Mouse (Mus musculus): ENCODE data around the gene Eci1. TPM values are rescaled to one million over a fixed set of nuclear protein-coding genes. Genes with fewer than 3 reads are reported as not detected.

Eci1 gene
- polyA plus RNA-seq, 1 experiment from 2014 or later = 263 TPM

GRCm38 (mm10) chr17:24472512-24472911 is 46.1 kb downstream of the Eci1 start:
- no peaks in the 10 kb centered on the region for H3K27me3 ChIP-seq (ENCODE audit: control insufficient read depth, insufficient read depth, low read length)
- H3K27ac ChIP-seq (replicated peaks) = peak overlapping the region; percentile 75
- H3K4me2 ChIP-seq (replicated peaks; ENCODE audit: low read depth) = 0 out of 2 replicates have a peak overlapping the region, but pooled peaks have one; percentile 8
- DNase-seq (ENCODE audit: low spot score) (peak; percentile 74), ATAC-seq (ENCODE audit: low FRiP score, low TSS enrichment) (no peak)
- H3K4me3 ChIP-seq (ENCODE audit: low read depth, low read length) = no peak overlapping the region
- H3K9me3 ChIP-seq (ENCODE audit: control insufficient read depth, low read length) = no peaks in the 10 kb centered on the region
- peaks cover 23% of the 10 kb centered on the region for H3K36me3 ChIP-seq (ENCODE audit: control insufficient read depth, insufficient read depth, low read length)
- 54% methylated on average over 4 of the region's 4 CpGs for WGBS
- no peak overlapping the region for H3K9ac ChIP-seq (ENCODE audit: low read length)
- H3K4me1 ChIP-seq (replicated peaks; ENCODE audit: control insufficient read depth, insufficient read depth) = 0 out of 2 replicates have a peak, but pooled peaks cover 6% of the 10 kb centered on the region
- TF ChIP-seq CTCF (IDR thresholded peaks at IDR 0.05; ENCODE audit: low read depth) (no peak), EP300 (optimal IDR thresholded peaks at IDR 0.05) (no peak)

- no peak within 1 kb of the TSS for H3K9ac ChIP-seq (ENCODE audit: low read length)
- ATAC-seq (ENCODE audit: low FRiP score, low TSS enrichment) = no peak
- peaks cover 23% of the 10 kb centered on the region for H3K36me3 ChIP-seq (ENCODE audit: control insufficient read depth, insufficient read depth, low read length)
- DNase-seq (ENCODE audit: low spot score) = no peak
- H3K4me1 ChIP-seq (replicated peaks; ENCODE audit: control insufficient read depth, insufficient read depth) = peaks cover 11% of the 10 kb centered on the region; the same call in 1 of the 2 replicates
- 83% methylated on average over 6 of the region's 6 CpGs for WGBS
- H3K4me2 ChIP-seq (replicated peaks; ENCODE audit: low read depth) = 0 out of 2 replicates have a peak within 1 kb of the TSS, but pooled peaks have one; percentile 8
- H3K9me3 ChIP-seq (ENCODE audit: control insufficient read depth, low read length) = no peaks in the 10 kb centered on the region
- TF ChIP-seq EP300 (optimal IDR thresholded peaks at IDR 0.05) (no peak), CTCF (IDR thresholded peaks at IDR 0.05; ENCODE audit: low read depth) (no peak)
- no peaks in the 10 kb centered on the region for H3K27me3 ChIP-seq (ENCODE audit: control insufficient read depth, insufficient read depth, low read length)
- no peak within 1 kb of the TSS for H3K4me3 ChIP-seq (ENCODE audit: low read depth, low read length)
- peak within 1 kb of the TSS; percentile 75 for H3K27ac ChIP-seq (replicated peaks)
Measured at GRCm38 (mm10) chr17:24473612-24474275, 47.3 kb downstream of the Eci1 start, which contains the start of gene Bricd5. TSS of gene Bricd5 (plus strand) at chr17:24473884.

GRCm38 (mm10) chr17:24474557-24474956 is 48.1 kb downstream of the Eci1 start:
- no peaks in the 10 kb centered on the region for H3K27me3 ChIP-seq (ENCODE audit: control insufficient read depth, insufficient read depth, low read length)
- peaks cover 23% of the 10 kb centered on the region for H3K36me3 ChIP-seq (ENCODE audit: control insufficient read depth, insufficient read depth, low read length)
- WGBS = 81% methylated on average over 5 of the region's 5 CpGs
- H3K4me3 ChIP-seq (ENCODE audit: low read depth, low read length) = no peak overlapping the region
- peaks cover 11% of the 10 kb centered on the region; the same call in 1 of the 2 replicates for H3K4me1 ChIP-seq (replicated peaks; ENCODE audit: control insufficient read depth, insufficient read depth)
- H3K4me2 ChIP-seq (replicated peaks; ENCODE audit: low read depth) = no peak overlapping the region
- TF ChIP-seq CTCF (IDR thresholded peaks at IDR 0.05; ENCODE audit: low read depth) (no peak), EP300 (optimal IDR thresholded peaks at IDR 0.05) (no peak)
- H3K9ac ChIP-seq (ENCODE audit: low read length) = no peak overlapping the region
- DNase-seq (ENCODE audit: low spot score) (no peak), ATAC-seq (ENCODE audit: low FRiP score, low TSS enrichment) (no peak)
- H3K27ac ChIP-seq (replicated peaks) = no peak overlapping the region; the same call in 1 of the 2 replicates
- H3K9me3 ChIP-seq (ENCODE audit: control insufficient read depth, low read length) = no peaks in the 10 kb centered on the region

GRCm38 (mm10) chr17:24475586-24475985 is 49.1 kb downstream of the Eci1 start:
- 91% methylated on average over 6 of the region's 6 CpGs for WGBS
- Histone ChIP-seq H3K9me3 (ENCODE audit: control insufficient read depth, low read length) (no peaks in the 10 kb centered on the region), H3K27me3 (ENCODE audit: control insufficient read depth, insufficient read depth, low read length) (no peaks in the 10 kb centered on the region), H3K4me1 (replicated peaks; ENCODE audit: control insufficient read depth, insufficient read depth) (peaks cover 11% of the 10 kb centered on the region; the same call in 1 of the 2 replicates), H3K4me2 (replicated peaks; ENCODE audit: low read depth) (no peak overlapping the region), H3K4me3 (ENCODE audit: low read depth, low read length) (no peak overlapping the region), H3K9ac (ENCODE audit: low read length) (no peak overlapping the region), H3K27ac (replicated peaks) (no peak overlapping the region), H3K36me3 (ENCODE audit: control insufficient read depth, insufficient read depth, low read length) (peaks cover 23% of the 10 kb centered on the region)
- ATAC-seq (ENCODE audit: low FRiP score, low TSS enrichment) (no peak), DNase-seq (ENCODE audit: low spot score) (no peak)
- no peak for TF ChIP-seq CTCF (IDR thresholded peaks at IDR 0.05; ENCODE audit: low read depth)
- TF ChIP-seq EP300 (optimal IDR thresholded peaks at IDR 0.05) = no peak

GRCm38 (mm10) chr17:24476022-24476776 is 49.8 kb downstream of the Eci1 start:
- Histone ChIP-seq H3K36me3 (ENCODE audit: control insufficient read depth, insufficient read depth, low read length) (peaks cover 23% of the 10 kb centered on the region), H3K4me2 (replicated peaks; ENCODE audit: low read depth) (no peak overlapping the region), H3K27me3 (ENCODE audit: control insufficient read depth, insufficient read depth, low read length) (no peaks in the 10 kb centered on the region), H3K4me3 (ENCODE audit: low read depth, low read length) (no peak overlapping the region), H3K9me3 (ENCODE audit: control insufficient read depth, low read length) (no peaks in the 10 kb centered on the region), H3K9ac (ENCODE audit: low read length) (no peak overlapping the region), H3K4me1 (replicated peaks; ENCODE audit: control insufficient read depth, insufficient read depth) (peaks cover 9% of the 10 kb centered on the region; the same call in 1 of the 2 replicates), H3K27ac (replicated peaks) (no peak overlapping the region)
- no peak for TF ChIP-seq EP300 (optimal IDR thresholded peaks at IDR 0.05)
- TF ChIP-seq CTCF (IDR thresholded peaks at IDR 0.05; ENCODE audit: low read depth) = no peak
- 94% methylated on average over 10 of the region's 10 CpGs for WGBS
- ATAC-seq (ENCODE audit: low FRiP score, low TSS enrichment) (no peak), DNase-seq (ENCODE audit: low spot score) (no peak)
